Mouse (Mus musculus): ENCODE data around the gene Cmip.

Gene Cmip

GRCm38 (mm10) chr8:117297913-117298518 lies 41.2 kb downstream of the Cmip start:
- no peak for DNase-seq (ENCODE audit: low spot score)

- no peak for DNase-seq (ENCODE audit: low spot score)
These were observed 42.3 kb downstream of the Cmip start for GRCm38 (mm10) chr8:117299204-117299603.

GRCm38 (mm10) chr8:117300188-117300587 lies 43.3 kb downstream of the Cmip start:
- DNase-seq (ENCODE audit: low spot score), result no peak

- DNase-seq (ENCODE audit: low spot score), result no peak
These were observed 44.7 kb downstream of the Cmip start for GRCm38 (mm10) chr8:117301457-117302041.

GRCm38 (mm10) chr8:117302072-117302471 lies 45.2 kb downstream of the Cmip start:
- DNase-seq (ENCODE audit: low spot score), result no peak

GRCm38 (mm10) chr8:117303666-117304065 lies 46.8 kb downstream of the Cmip start:
- no peak for DNase-seq (ENCODE audit: low spot score)

GRCm38 (mm10) chr8:117305405-117305804 lies 48.5 kb downstream of the Cmip start:
- DNase-seq (ENCODE audit: low spot score), result no peak

GRCm38 (mm10) chr8:117306756-117307155 lies 49.9 kb downstream of the Cmip start:
- DNase-seq (ENCODE audit: low spot score), result no peak

- DNase-seq (ENCODE audit: low spot score), result no peak
These were observed 50.4 kb downstream of the Cmip start for GRCm38 (mm10) chr8:117307221-117307620.

GRCm38 (mm10) chr8:117308303-117309095 lies 51.6 kb downstream of the Cmip start:
- DNase-seq (ENCODE audit: low spot score), result no peak

- no peak for DNase-seq (ENCODE audit: low spot score)
These were observed 52.9 kb downstream of the Cmip start for GRCm38 (mm10) chr8:117309653-117310274.

GRCm38 (mm10) chr8:117310961-117311561 lies 54.2 kb downstream of the Cmip start:
- no peak for DNase-seq (ENCODE audit: low spot score)

GRCm38 (mm10) chr8:117314308-117314953 lies 57.6 kb downstream of the Cmip start:
- peak; percentile 69 for DNase-seq (ENCODE audit: low spot score)

GRCm38 (mm10) chr8:117315727-117316126 lies 58.9 kb downstream of the Cmip start:
- DNase-seq (ENCODE audit: low spot score), result no peak

GRCm38 (mm10) chr8:117317478-117317877 lies 60.6 kb downstream of the Cmip start:
- DNase-seq (ENCODE audit: low spot score), result no peak

GRCm38 (mm10) chr8:117318911-117319826 lies 62.3 kb downstream of the Cmip start:
- DNase-seq (ENCODE audit: low spot score), result no peak

- no peak for DNase-seq (ENCODE audit: low spot score)
These were observed 63.8 kb downstream of the Cmip start for GRCm38 (mm10) chr8:117320616-117321015.

GRCm38 (mm10) chr8:117321232-117321631 lies 64.4 kb downstream of the Cmip start:
- no peak for DNase-seq (ENCODE audit: low spot score)

- DNase-seq (ENCODE audit: low spot score), result peak; percentile 63
These were observed 65.2 kb downstream of the Cmip start for GRCm38 (mm10) chr8:117322021-117322420.

- no peak for DNase-seq (ENCODE audit: low spot score)
These were observed 65.9 kb downstream of the Cmip start for GRCm38 (mm10) chr8:117322715-117323310.

Measured in embryo, embryonic 10 days (tissue).